Mouse (Mus musculus): Measurements from ENCODE around the gene Cct3.

DNA sequence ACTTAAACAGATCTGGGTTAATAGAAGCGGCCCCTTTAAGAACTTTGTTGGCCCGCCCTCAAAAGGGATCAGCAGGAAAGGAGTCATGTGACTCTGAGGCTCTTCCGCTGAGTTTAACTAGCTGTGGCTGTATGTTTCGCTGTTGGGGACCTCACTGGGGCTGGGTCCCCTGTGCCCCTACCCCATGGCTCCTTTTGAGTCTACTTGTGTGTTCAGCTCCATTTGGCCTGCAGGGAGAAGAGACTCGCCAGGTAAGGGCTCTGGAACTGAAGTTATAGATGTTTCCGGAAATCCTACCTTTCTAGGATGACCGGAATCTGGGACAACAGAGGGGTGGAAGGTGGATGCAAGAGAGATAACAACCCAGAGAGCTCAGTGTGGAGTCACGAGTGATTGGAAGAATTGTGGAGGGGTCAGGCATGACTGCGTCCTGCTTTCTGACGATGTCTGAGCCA is 28.1 kb downstream of the Cct3 start, which contains the start of gene Glmp:
- TF ChIP-seq CHD2 (IDR thresholded peaks at IDR 0.05; ENCODE audit: low read depth, low read length) (no peak), MAFK (IDR thresholded peaks at IDR 0.05; ENCODE audit: insufficient read depth, low read depth, low read length) (no peak), ZC3H11A (IDR thresholded peaks at IDR 0.05; ENCODE audit: borderline replicate concordance, low read depth, low read length) (no peak), HCFC1 (IDR thresholded peaks at IDR 0.05; ENCODE audit: borderline replicate concordance, insufficient read depth, low read length) (no peak)

Data from ES-E14 (cell line).